Mouse (Mus musculus) ovary, adult 18-20 months (tissue): Measurements from ENCODE around the gene Myh11.
A peak's percentile ranks its signal among the peaks of the same experiment; 100 is the strongest.

Source experiments
- DNase-seq: peaks from one replicate; pipeline ENCODE4 v3.0.0; 2022; ENCODE audit warnings: low spot score, mixed read lengths

The Myh11 gene

DNA sequence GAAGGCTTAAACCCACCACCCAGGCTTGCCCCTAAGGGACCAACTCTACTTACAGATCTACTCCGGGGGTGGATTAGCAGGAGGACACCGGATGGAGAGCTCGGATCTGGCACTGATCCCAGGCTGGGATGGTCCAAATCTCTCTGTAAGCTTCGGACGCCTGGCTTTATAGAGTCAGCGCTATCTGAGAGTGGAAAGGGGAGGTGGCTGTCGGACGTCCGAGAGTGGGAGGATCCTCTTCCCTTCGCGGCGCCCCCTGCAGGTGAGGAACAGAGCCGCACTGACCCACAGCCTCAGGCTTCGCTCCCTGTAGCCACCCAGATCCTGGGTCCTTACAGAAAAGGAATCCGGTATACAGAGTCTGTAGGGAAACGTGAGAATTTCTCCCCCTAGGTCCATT is at the start of gene Myh11:
Gene Myh11, minus strand, starts transcription at position 150 of the 400 bp plus-strand sequence.
- peak; percentile 61 for DNase-seq

DNA sequence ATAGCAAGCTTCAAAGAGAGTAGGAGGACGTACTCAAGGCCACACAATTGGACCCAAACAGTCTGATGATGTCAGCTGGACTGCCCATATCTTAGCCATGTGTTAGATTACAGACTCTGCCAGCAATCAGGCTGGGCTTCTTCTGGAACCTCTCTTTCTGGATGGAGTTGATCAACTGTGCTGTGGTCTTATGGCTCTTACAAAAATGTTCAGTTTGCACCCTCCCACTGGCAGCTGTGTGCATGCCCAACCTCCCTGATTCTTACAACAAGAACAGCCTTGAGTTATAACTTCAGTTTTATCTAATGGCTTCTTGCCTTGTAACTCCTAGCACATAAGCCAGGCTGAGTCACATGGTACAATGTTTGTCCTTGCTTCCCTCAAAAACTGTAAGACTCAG is 37.0 kb upstream of the Myh11 start:
- peak; percentile 40 for DNase-seq

DNA sequence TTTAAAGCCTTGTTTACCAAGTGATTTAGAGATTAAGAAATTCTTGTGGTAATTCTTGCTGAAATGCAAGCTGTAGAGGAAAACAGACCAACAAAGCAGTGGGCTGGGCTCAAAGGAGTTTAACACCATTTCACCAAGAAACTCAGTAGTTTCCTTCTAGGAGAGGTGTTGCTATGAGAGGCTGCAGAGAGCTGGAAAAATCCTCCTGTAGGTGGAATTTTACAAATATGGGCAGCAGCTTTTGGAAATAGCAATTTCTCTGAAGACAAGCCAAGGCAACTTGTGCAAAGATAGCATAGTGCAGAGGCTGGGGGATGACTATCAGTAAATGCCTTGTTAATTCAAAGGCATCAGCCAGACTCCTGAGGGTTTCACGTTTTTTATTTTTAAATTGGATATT is 29.3 kb upstream of the Myh11 start:
- no peak for DNase-seq

DNA sequence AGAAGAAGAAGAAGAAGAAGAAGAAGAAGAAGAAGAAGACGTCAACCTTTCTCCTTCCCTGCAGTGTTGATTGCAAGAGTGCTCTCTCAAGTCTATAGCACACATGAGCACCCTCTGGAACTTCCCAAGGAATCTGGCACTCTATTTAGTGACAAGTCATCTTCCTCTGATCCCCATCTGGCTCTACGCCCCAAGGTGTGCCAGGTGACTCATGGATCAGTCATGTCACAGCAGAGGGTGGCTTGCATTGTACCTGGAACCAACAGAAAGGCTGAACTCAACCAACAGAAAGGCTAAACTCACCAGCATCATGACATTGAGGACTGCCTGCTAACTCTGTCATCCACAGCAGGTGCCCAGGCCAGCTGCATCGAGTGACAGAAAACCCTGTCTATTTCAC is 28.5 kb upstream of the Myh11 start:
- no peak for DNase-seq

DNA sequence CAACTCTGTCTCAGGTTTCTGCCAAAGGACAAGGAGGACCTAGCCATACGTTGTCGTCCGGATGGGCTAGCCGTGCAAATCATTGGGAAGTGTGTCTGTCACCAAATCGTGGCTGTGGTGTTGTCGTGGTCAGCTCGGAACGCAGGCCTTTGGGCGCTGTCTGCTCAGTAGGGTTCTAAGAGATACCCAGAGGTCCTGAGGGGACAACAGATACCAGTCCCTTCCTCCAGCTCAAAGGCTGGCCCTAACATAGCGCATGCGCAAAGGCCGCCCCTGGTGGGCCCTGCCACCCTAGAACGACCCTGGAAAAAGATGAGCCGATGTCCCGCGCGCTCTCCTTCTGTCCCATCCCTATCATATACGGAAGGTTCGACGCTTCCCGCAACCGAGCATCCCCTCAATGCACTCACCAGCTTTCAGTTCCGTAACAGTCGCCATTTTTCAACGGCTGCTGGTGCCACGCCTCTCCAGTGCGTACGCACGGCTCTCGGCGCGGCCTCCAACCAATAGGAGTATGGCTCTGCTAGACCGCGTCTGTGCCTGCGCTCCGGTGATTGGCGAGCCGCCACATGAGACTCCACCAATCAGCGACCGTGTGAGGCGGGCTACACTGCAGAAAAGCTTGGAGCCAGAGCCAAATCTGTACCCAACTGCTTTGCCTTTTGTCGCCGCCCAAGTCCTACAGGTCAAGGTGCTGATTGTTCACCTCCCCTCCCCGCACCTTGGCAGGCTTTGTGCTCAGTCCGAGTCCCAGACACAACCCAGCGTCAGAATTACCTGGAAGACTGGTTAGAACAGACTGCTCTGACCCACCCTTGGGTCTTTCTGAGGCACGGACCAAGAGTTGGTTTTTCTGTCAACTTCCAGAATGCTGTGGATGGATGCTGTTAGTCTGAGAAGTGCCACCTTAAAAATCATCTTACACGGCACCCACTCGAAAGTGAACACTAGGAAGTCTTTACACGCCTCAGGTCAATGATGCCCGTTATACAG is 26.0 kb upstream of the Myh11 start, which contains the start of gene Fopnl:
Gene Fopnl, minus strand, starts transcription at position 522 of the 993 bp plus-strand sequence.
- peak; percentile 96 for DNase-seq

DNA sequence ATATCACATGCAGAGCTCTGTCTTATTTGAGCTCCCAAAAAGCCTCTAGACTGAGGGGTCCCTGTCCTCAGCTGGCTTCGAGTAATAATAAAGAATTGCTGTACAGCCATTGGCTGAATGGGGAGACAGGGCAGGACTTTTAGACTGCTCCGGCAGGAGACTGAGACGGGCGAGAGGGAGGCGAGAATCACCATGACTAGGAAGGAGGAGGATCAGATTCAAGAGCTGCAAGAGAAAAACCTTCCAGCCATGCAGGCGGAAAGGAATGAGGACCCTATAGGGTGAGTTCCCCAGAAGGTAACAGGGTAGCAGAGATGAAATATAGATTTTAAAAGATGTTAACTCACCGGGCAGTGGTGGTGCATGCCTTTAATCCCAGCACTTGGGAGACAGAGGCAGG is 21.7 kb upstream of the Myh11 start:
- DNase-seq: no peak

DNA sequence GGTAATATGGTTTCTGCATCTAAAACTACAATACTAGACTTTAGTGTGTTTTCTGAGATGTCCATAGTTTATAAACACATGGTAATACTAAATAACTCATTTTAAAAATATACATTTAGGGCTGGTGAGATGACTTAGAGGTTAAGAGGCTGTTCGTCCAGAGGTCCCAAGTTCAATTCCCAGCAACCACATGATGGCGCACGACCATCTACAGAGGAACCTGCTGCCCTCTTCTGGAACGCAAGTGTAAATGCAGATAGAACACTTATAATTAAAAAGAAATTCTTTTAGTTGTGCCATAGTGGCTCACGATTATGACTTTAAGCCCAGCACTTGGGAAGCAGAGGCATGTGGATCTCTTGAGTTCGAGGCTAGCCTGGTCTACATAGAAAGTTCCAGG is 20.2 kb upstream of the Myh11 start:
- no peak for DNase-seq

DNA sequence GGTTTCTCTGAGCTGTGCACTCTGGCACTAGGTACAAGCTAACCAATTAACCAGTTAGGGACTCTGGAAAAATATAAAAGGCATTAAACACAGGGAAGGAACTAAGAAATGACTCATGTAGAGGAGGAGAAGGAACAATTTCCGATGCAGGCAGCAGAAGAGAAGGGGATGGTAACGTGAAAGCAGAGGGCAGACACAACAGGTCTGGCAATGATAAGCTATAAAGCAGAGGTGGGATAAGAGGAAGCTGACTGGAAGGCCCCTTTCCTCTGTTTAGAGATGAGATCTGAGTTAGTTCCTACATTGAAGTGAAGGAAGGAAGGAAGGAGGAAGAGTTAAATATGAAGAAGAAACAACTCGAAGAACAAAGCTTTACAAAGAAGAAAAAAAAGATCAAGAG is 18.7 kb upstream of the Myh11 start:
- DNase-seq: no peak

DNA sequence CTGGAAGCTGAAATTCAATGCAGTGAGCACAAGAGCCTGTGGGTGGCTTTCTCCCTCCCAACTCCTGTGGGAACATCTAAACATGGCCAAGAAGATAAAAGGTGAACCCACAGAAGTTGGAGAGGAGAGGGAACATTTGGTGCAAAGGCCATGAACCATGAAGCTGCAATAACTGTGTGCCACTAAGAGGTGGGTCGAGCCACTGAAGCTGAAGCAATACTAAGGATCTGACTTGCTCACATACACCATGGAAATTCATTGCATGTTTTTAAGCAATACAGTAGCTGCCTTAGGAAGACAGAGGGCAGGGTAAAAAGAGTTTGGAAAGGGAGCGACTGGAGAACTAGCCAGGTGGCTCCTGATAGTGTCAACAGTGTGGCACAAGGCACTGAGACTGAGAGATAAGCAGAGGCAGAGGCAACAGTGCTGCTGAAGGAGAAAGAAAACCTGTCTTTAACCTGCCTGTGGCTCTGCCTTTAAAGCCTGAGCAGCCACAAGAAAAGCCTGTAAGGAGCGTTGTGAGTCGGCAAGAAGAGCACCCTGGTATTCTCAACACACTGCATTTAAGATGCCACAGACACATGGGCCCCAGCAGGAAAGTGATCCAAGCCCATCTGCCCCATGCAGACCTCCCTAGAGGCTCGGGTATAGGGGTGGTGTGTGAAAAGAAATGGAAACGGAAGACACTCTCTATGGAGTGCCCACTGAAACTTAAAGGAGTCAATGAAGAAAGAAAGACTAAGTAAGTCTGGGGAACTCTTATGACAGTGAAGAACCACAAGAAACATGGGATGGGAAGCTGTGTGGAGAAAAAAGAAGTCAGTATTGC is 17.3 kb upstream of the Myh11 start:
- no peak for DNase-seq

DNA sequence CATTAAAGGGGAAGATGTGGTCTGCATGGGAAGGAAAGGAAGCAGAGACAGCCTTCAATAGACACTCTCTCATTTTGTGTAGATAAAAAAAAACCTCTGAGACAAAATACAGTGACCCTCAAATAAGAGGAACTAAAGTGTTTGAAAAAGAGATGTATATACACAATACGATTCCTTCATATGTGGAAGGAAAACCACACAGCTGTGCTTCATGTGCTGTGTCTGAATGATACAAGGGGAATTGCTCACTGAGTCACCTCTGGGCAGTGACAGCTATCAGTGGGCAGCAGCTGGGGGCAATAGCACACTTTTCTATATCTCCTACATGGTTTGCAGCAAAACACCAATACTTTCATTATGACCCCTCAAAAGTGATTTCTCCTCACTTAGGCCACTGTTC is 16.2 kb upstream of the Myh11 start:
- no peak for DNase-seq

DNA sequence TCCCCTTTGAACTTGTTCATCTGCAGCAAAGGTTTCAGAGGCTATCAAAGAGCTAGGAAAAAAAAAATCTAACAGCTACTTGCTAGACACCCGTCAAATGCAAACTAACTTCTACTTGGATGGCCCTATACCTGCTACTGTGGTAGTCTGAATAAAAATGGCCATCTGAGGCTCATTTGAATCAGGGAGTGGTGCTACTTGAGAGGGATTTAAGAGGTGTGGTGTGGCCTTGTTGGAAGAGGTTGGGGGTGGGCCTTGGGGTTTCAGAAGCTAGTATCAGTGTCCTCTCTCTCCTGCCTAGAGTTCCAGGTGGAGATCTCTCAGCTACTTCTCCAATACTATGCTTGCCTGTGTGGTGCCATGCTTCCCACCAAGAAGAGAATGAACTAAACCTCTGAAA is 15.3 kb upstream of the Myh11 start:
- no peak for DNase-seq

DNA sequence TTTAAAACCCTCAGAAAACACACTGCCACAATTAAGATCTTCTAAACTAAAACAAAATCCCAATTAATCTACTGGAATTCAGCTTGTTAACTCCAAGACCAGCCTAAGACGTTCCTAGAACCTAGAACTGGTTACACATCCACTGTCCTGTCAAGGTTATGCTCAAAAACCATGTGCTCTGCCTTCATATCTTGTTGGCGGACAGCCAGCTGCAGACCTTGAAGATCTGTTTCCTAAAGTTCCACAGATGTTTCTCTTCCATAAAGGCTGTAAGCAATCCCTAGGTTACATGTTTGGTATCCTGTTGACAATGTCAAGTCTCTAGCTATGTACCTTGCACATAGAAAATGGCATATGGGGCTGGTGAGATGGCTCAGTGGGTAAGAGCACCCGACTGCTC is 13.6 kb upstream of the Myh11 start:
- peak; percentile 56 for DNase-seq

DNA sequence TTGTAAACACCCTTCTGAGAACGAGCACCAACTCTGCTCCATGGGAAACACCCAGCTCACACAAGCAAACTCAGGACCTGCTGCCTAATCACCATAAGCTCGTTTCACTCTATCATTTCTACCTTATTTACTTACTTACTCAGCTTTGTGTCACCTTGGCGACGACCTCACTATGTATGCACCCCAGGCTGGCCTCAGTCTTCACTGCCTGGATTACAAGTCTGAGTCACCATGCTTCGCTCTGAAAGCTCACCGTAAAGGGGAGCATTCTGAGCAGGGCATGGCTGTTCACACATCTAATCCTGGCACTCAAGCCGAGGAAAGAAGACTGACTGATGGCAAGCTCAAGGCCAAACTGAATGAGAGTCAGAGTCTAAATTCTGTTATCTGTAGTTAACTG is 12.5 kb upstream of the Myh11 start:
- DNase-seq: no peak

DNA sequence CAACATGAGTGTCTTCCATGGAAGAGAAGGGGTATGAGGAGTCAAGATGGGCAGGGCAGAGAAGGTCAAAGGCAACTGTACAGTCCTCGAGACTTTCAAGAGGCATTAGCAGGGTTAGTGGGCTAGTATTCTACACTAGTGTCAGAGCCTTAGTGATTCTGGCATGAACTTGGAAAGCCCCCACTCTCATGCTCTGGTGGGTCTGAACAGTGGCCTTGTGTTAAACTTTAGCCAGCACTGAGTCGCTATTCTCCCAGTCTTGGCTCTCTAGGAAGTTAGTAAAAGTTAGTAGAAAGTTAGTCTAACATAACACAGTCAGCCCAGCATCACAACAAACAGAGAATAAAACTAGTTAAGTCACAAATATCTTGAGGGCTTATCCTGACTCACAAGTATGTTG is 12.0 kb upstream of the Myh11 start:
- DNase-seq: no peak

DNA sequence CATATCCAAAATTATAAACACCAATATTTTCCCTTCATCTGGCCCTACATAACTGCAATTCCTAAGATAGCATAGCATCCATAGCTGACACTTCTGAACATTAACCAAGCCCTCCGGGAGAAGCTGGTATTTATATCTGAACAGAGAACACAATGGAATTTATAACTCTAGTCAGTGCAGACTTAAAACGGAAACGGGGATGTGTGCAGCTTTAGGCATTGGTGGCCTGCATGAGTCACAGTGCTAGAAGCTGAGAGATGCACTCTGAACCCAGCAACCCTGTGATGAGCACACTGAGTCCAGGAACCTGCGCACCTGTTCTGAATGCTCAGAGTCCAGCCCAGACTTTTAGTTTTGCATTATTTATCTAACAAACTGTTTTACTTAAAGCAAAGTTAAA is 7.3 kb upstream of the Myh11 start:
- DNase-seq: no peak

DNA sequence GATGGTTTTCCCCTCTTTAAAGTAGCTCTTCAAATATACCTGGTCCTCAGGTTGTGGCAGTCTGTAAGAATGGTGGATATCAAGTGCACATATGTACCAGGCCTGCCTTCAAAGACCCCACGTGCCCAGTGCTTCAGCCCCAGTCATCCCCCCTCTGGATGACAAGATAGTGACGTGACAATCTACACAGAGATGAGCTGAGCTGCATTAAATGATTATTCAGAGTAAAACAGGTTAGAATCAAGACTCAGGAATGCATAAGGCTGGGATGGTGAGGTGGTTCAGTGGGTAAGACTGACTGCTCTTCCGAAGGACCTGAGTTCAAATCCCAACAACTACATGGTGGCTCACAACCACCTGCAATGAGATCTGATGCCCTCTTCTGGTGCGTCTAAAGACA is 6.6 kb upstream of the Myh11 start:
- DNase-seq: no peak

DNA sequence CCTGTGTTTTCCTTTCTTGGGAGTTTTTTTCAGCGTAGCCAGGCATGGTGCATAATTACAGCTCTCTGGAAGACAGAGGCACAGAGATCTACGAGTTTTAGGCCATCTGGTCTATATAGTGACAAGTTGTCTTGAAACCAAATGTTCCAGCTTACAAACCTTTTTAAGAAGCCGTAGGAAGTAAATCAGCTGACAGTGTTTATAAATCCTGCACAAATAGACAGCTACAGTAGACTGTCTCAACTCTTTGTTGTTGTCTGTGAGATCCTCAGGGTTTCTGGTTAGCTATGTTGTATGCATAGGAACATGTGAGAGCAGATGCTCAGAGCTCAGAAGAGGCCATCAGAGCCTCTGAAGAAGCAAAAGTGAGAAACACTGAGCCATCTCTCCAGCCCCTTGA is 6.0 kb upstream of the Myh11 start:
- DNase-seq: no peak

DNA sequence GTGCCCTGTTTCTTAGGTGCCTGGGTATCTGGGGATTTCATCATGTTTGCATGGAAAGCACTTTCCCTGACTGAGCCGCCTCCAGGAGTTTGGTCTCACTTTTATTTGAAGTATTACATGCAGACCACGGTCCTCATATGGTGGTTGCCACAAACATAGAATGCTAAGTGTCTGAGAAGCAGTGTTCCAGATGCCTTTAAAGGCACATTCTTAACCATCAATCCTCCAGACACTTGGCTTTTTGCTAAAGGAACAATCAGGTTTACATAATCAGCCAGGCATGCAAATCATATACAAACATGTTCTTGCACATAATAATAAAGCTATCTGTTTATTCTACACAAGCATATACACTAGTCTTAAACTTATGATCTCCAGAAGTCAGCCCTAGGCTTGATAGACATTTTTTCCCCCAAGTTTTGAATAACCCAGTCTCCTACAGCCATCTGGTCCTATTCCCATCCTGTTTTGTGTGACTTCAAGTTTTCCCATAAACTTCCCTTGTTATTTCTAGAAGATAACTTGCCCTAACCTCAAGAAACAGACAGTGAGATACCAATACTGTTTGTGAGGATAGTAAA is 5.5 kb upstream of the Myh11 start:
- no peak for DNase-seq

DNA sequence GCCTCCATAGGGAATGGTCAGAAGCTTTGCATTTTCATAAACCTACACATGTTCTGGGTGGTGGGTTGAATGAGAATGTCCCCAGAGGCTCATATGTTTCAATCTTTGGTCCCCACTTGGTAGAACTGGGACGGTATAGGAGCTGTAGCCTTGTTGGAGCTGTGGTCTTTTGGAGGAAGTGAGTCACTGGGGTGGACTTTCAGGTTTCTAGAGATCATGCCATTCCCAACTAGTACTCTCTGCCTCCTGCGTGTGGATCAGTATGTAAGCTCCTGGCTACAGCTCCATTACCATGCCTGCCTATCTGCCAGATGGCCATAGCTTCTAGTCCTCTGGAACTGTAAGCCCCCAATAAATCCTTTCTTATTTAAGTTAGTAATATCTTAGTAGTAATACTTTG is 4.1 kb upstream of the Myh11 start:
- no peak for DNase-seq

DNA sequence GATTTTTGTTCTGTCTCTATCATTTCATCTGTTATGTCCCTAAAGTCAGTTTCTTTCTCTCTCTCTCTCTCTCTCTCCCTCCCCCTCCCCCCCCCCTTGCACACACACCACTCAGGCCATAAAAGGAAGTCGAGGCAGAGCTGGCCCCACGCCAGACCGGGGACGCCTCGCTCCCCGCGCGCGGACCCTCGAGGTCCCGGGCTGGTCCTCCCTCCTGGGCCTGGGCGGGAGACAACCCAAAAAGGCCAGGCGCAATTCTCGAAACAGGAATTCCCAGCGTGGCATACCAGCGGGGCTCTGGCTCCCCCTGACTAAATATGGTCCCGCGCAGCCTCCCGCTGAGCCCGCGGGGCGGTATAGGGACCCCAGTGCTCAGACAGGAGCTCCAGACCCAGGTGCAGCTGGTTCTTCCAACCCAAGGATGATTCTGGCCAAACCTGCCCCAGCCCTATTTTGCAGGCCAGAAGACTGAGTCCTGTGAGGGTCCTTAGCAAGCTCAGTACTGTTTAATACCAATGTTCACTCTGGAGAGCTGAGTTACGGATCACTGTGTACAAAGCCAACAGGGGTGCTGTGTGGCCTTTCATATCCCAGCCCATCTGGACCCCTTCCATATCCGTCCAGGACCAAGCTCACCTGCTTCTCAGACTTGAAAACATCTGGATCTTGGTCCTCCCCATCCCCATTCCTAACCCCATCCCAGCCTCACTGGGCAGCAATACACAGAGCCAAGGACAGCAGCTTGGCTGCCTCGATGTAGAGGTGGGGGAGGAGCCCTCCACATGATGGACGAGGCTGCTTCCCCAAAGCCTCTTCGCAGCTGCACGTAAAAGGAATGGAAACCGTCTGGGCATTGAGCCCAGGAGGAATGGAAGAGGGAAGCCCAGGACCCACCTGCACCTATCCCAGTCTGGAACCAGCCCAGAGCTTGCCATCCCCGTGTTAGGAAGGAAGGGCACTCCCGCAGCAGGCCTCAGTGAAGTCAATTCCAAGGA is 1.3 kb upstream of the Myh11 start:
- peak; percentile 31 for DNase-seq

DNA sequence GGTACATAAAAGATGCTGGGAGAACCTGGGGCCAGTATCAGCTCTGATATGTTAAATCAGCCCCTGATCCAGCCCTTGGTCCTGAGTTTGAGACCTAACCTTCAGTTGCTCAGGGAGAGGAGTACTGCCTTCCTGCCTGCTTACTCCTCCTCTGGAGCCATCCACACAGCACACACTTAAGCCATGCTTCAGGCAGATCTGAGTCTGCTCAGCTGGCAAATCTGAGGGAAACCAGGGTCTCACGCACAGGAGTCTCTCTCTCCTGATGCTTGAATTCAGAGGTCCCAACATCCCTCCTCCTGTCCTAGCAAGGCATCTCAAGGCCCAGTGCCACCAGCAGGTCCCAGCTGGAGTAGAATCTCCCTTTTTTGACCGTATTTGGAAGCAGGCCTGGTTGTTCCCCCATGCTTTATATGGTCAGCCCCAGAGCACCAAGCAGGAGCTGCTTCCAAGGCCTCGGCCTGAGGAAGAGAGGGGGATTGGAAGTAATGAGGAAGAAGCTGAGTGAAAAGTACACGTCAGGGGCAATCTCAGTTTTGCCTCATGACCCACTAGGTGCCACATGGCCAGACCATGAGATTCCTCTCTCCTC is 18.7 kb downstream of the Myh11 start:
- no peak for DNase-seq
